Mouse (Mus musculus): Measurements from ENCODE around the gene Sgca.
A peak's percentile ranks its signal among the peaks of the same experiment; 100 is the strongest.
"Not testable (repeated sequence)": the region's sequence is repeated elsewhere in the genome, so short reads cannot be mapped to it uniquely, and the experiment has no call there.

Sgca gene

DNA sequence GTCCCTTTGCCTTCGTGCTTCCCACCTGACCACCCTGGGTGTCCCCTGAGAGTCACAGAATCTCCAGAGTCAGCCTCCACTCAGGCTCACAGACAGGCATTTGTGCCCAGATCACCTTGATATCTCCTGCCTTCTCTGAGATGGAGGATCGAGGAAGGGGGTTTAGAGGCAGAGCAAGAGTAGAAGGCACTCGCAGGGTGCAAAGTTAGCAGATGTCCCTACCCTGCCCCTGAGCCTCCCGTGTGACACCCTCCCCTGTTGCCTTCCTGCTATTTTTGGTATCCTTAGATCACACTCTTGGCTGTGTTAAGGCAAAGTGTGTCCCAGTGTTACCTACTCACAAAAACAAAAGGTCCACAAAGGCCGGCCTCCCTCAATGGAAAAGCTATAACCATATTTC is at the start of gene Sgca:
Sgca (minus strand) TSS at position 129 of the 400 bp plus-strand sequence.
- DNase-seq (ENCODE audit: low spot score), result no peak

- DNase-seq (ENCODE audit: low spot score), result no peak
Observed at GRCm38 (mm10) chr11:95025227-95026012, 49.3 kb upstream of the Sgca start.

GRCm38 (mm10) chr11:95024439-95025184 is 48.5 kb upstream of the Sgca start:
- no peak for DNase-seq (ENCODE audit: low spot score)

DNA sequence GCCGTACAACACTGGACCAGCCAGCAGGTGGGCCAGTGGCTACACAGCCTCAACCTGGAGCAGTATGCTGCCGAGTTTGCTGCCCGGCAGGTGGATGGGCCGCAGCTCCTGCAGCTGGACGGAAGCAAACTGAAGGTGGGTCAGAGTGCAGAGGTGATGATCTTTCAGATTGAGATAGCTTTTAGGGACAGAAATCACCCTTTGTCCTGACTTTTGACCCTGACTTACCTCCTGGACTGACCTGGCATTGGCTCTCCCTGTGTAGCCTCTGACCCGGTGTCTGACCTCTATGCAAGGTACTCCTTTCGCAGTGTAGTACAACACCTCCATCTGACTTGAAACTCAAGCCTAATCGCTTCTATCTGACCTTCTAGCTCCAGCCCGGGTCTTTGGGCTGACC is 47.4 kb upstream of the Sgca start:
- DNase-seq (ENCODE audit: low spot score), result no peak

DNA sequence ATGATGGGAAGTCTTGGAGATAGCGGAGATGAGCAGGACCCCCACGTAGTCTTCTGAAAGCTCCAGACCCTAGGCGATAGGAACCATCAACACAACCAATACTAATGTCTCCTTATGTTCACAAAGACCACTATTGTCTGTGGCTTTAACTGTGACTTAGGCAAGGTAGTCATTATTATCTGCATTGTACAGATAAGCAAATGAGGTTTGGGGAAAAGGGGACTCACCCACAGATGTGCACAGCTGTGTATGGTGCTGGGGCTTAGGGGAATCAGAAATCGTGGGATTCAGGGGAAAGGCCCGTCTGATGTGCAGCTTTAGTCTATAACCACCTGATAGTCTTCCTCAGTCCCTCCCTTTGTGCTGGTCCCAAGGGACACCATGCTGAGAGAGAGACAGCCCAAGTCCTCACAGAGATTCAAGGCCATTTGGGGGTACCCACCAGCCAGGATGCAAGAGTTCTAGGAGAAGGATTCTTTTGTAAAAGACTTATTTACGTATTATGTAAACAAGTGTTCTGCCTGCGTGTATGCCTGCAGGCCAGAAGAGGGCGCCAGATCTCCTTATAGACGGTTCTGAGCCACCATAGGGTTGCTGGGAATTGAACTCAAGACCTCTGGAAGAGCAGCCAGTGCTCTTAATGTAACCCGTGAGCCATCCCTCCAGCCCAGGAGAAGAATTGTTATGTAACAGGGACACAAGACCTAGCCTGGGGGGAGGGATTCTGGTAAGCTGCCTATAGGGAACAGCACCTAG is 46.3 kb upstream of the Sgca start:
- no peak for DNase-seq (ENCODE audit: low spot score)

DNA sequence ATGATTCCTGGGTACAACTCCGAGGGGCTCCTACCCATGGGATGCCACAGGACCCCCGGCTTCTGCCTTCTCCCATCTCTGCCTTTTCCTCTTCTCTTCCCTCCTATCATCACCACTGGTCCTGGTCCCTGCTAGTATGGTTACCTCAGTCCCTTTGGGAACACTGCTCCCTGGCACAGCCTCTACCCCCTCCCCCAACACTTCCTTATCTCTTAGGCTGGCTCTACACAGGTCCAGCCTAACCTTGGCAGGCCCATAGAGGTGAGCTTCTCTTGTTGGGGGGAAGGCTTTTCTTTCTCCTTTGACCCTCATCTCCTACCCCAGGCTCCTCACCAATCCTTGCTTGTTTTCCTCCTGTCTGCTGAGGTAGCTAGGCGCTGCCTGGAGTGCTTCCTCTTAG is 39.4 kb upstream of the Sgca start:
- DNase-seq (ENCODE audit: low spot score), result no peak

GRCm38 (mm10) chr11:95012487-95012886 is 36.4 kb upstream of the Sgca start:
- DNase-seq (ENCODE audit: low spot score), result no peak

DNA sequence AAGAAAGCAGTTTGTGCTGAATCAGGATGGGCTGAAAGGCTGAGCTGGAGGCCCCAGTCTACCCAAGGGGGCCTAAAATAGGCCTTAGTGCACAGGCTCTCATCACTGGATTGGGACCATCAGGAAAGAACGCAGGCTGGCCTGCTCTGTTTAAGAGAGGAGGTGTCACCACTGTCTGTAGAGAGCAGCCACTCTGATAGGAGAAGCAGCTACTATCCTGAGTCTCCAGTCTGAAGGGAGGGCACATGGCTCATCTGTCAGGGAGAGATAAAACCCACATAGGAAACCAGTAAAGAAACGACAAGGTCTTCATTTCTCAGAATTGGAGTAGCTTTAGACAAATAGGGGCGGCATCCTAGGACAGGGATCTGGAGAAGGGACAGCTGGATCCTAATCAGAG is 35.9 kb upstream of the Sgca start:
- DNase-seq (ENCODE audit: low spot score), result no peak

- DNase-seq (ENCODE audit: low spot score), result no peak
Observed at GRCm38 (mm10) chr11:95011416-95011815, 35.3 kb upstream of the Sgca start.

GRCm38 (mm10) chr11:95010841-95011403 is 34.8 kb upstream of the Sgca start:
- not testable (repeated sequence) for DNase-seq (ENCODE audit: low spot score)

DNA sequence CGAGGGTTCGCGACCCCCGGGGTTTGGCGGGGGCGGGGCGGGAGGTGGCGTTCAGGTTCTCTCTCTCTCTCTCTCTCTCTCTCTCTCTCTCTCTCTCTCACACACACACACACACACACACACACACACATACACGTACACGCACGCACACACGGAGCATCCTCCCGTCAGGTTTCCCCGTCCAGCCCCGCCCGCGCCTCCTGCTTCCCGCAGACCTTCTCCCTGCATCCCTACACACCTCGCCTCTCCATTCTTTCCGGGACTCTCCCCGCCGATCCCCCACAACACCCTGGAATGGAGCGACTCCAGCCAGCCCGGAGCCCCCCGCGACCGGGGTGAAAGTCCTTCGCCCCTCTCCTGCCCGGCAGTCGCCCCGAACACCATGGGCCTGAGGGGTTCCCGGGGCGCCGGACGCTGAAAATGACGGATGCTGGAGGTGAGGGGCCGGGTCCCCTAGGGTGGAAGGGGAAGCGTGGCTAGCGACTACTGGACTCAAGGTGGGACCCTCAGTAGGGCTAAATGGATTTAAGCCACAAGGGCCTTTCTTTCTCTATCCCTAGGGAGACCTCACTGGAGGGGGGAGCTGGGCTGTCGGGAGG is 34.1 kb upstream of the Sgca start:
- DNase-seq (ENCODE audit: low spot score), result peak; percentile 71

GRCm38 (mm10) chr11:95009629-95010014 is 33.5 kb upstream of the Sgca start, which contains the start of gene Samd14:
Samd14 (plus strand) TSS chr11:95009879.
- DNase-seq (ENCODE audit: low spot score), result peak; percentile 78

DNA sequence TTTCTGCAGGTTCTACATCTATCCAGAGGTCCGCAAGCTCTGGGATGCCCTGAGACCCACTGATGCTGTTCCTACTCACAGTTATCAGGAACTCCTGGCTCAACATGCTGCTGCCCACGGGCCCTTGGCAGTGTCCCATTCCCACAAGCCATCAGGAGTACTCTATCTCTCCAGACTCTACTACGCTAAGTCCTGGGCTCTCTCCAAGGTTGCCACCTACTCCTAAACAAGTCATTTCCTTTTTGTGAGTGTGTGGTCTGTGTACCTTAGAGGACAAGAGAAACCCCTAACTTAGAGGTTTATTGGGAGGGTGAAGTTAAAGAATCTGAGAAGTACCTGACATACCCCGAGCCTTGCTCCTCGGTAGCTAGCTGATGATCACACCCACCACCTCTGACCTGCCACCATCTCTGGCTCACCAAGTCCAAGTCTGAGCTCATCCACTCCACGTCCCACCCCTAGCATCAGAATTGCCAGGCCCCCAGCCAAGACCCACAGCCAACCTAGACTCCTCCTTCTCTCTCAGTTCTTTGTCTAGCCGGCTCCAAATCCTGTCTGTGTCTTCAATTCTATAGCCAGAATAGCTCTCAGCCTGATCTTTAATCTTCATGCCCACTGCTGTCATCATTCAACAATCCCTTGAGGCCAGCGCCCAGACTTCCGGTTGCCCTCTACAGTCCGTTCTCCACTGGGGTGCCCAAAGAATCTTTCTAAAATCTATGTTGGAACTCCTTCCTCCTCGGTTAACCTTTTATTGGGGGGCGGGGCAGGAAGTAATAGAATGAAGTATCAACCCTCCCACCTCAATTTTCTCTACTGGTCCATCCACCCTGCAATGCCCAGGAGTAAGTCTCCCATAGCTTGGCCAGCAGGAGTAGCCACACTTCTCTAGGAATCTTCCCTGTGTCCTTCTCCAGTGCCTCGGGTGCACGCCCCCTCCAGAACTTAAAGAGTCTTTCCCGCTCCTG is 32.8 kb upstream of the Sgca start:
- DNase-seq (ENCODE audit: low spot score), result peak; percentile 62

GRCm38 (mm10) chr11:95007418-95007817 is 31.3 kb upstream of the Sgca start:
- no peak for DNase-seq (ENCODE audit: low spot score)

GRCm38 (mm10) chr11:95006525-95007219 is 30.5 kb upstream of the Sgca start:
- peak; percentile 90 for DNase-seq (ENCODE audit: low spot score)

DNA sequence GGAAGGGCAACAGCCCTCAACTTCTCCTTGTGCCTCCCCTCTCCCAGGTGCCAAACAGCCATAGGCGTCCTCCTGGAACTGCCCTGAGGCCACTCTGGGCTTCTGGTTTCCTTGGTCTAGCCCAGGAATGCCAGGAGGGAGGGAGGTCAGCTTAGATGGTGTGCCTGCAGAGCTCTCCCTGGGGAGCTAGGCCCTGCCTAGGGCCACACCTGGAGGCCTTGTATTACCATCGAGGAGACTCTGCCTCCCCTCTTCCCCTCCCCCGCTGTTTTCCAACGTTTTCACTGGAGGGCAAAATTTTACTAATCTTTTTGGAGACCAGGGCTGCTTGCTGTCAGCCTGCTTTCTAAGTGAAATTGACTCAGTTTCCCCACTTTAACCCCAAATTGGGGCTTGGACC is 29.9 kb upstream of the Sgca start:
- DNase-seq (ENCODE audit: low spot score), result no peak

GRCm38 (mm10) chr11:95004937-95005198 is 28.7 kb upstream of the Sgca start:
- no peak for DNase-seq (ENCODE audit: low spot score)

DNA sequence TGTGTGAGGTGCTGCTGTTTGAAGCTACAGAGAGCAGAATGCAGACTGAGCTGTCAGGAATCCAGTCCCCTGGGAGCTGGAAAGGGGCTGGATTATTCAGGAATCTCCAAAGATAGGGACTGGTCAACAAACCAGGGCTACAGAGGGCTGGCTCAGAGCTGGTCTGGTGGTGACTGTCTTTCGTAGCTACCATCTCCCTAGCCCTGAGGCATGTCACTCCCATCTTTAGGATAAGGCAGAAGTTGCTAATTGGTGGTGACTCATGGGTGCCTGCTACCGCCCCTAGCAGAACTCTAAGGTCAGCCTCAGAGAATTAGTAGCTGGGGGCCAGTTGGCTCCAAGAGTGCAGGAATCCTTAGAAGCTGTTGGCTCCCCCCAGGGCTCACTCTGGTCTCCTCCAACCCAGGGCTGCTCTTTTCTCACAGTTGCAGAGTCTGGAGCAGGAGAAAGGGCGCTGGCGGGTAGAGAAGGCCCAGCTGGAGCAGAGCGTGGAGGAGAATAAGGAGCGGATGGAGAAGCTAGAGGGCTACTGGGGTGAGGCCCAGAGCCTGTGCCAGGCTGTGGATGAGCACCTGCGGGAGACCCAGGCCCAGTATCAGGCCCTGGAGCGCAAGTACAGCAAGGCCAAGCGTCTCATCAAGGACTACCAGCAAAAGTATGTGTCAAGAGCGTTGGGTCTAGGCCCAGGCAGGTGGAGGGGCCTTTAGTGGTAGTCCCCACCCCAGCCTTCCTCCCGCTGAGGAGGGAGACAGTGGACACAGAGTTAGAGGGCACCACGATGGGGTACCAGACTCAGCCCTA is 28.2 kb upstream of the Sgca start:
- DNase-seq (ENCODE audit: low spot score), result no peak

DNA sequence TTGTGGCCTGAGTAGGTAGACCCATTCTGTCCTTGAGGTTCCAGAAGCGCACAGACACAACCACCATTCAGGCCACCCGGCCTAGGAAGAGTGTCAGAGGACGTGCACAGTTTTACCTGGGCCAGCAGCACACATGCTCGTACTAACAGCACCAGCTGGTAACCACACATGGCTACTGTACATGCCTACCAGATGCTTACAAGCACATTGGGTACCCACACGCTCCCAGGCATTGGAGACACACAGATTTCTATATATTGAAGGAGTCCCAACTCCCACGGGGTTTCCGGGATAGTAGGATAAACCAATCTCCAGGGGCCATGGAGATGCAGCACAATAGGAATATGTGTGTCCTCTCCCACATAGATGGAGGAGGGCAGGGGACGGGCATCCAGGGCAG is 26.6 kb upstream of the Sgca start:
- DNase-seq (ENCODE audit: low spot score), result no peak
